Mouse (Mus musculus) left cerebral cortex, postnatal 4 days (tissue): ENCODE measurements at regions not wholly inside any gene's neighbourhood (a gene's known extent, or its start where the extent isn't known, plus 50 kb on each side); places are given as distances from the start of the nearest gene placed in this dataset.

Source experiments
- DNase-seq: peaks from one replicate; pipeline ENCODE4 v3.0.0-alpha.2; 2022
- intact Hi-C: fragments of 180-260 bp; cut with DNase I; formaldehyde crosslinking; loops from one replicate; pipeline ENCODE4 v1.15.1; 2025

- intact Hi-C loops = no loop called here
Measured at GRCm38 (mm10) chr17:4390577-4390976, 603.6 kb upstream of the Arid1b start.

GRCm38 (mm10) chr17:4391210-4391609, 602.9 kb upstream of the Arid1b start:
- no peak for DNase-seq
- intact Hi-C loops = no loop called here

More at GRCm38 (mm10) chr17:4390577-4390976, 603.6 kb upstream of the Arid1b start:
- no peak for DNase-seq

- intact Hi-C loops = no loop called here
- DNase-seq = no peak
Measured at GRCm38 (mm10) chr17:4396119-4396518, 598.0 kb upstream of the Arid1b start.

- intact Hi-C loops = no loop called here
- DNase-seq = peak; percentile 12
Measured at GRCm38 (mm10) chr17:4417686-4418085, 576.4 kb upstream of the Arid1b start.

GRCm38 (mm10) chr17:4424451-4425168, 569.5 kb upstream of the Arid1b start:
- peak; percentile 78 for DNase-seq
- intact Hi-C loops = no loop called here

GRCm38 (mm10) chr17:4425342-4425741, 568.8 kb upstream of the Arid1b start:
- intact Hi-C loops = no loop called here
- DNase-seq = peak; percentile 43

- DNase-seq = no peak
- intact Hi-C loops = no loop called here
Measured at GRCm38 (mm10) chr17:4429036-4429435, 565.1 kb upstream of the Arid1b start.

GRCm38 (mm10) chr17:4445606-4446005, 548.5 kb upstream of the Arid1b start:
- no peak for DNase-seq
- intact Hi-C loops = no loop called here

- no peak for DNase-seq
- intact Hi-C loops = no loop called here
Measured at GRCm38 (mm10) chr17:4457491-4457890, 536.6 kb upstream of the Arid1b start.

GRCm38 (mm10) chr17:4461541-4461940, 532.6 kb upstream of the Arid1b start:
- intact Hi-C loops = no loop called here
- DNase-seq = peak; percentile 71

GRCm38 (mm10) chr17:4464286-4464880, 529.7 kb upstream of the Arid1b start:
- DNase-seq = no peak
- intact Hi-C loops = no loop called here

GRCm38 (mm10) chr17:4465741-4466140, 528.4 kb upstream of the Arid1b start:
- intact Hi-C loops = no loop called here
- DNase-seq = no peak

- DNase-seq = no peak
- intact Hi-C loops = no loop called here
Measured at GRCm38 (mm10) chr17:4472412-4472811, 521.7 kb upstream of the Arid1b start.

GRCm38 (mm10) chr17:4474350-4474749, 519.8 kb upstream of the Arid1b start:
- intact Hi-C loops = no loop called here
- no peak for DNase-seq

- no peak for DNase-seq
- intact Hi-C loops = no loop called here
Measured at GRCm38 (mm10) chr17:4475665-4476064, 518.5 kb upstream of the Arid1b start.

- DNase-seq = no peak
Measured at GRCm38 (mm10) chr17:4494392-4494791, 499.7 kb upstream of the Arid1b start.

GRCm38 (mm10) chr17:4500504-4500903, 493.6 kb upstream of the Arid1b start:
- DNase-seq = no peak

More at GRCm38 (mm10) chr17:4494392-4494791, 499.7 kb upstream of the Arid1b start:
- intact Hi-C loops = no loop called here

GRCm38 (mm10) chr17:4501029-4501428, 493.1 kb upstream of the Arid1b start:
- intact Hi-C loops = no loop called here
- DNase-seq = peak; percentile 23

More at GRCm38 (mm10) chr17:4500504-4500903, 493.6 kb upstream of the Arid1b start:
- intact Hi-C loops = no loop called here

GRCm38 (mm10) chr17:4504951-4505350, 489.2 kb upstream of the Arid1b start:
- no peak for DNase-seq
- intact Hi-C loops = no loop called here

- DNase-seq = no peak
- intact Hi-C loops = no loop called here
Measured at GRCm38 (mm10) chr17:4509506-4509905, 484.6 kb upstream of the Arid1b start.

- intact Hi-C loops = no loop called here
- no peak for DNase-seq
Measured at GRCm38 (mm10) chr17:4516141-4516540, 478.0 kb upstream of the Arid1b start.

- intact Hi-C loops = no loop called here
- no peak for DNase-seq
Measured at GRCm38 (mm10) chr17:4516846-4517245, 477.3 kb upstream of the Arid1b start.
